Mouse (Mus musculus): Measurements from ENCODE around the gene Tor1aip2. TPM values are rescaled to one million over a fixed set of nuclear protein-coding genes. Genes with fewer than 3 reads are reported as not detected.

Tor1aip2 gene
- polyA plus RNA-seq, 1 experiment = 84.6 TPM

GRCm38 (mm10) chr1:156103763-156104162 lies 68.6 kb downstream of the Tor1aip2 start:
- no peak for TF ChIP-seq POLR2A (IDR thresholded peaks at IDR 0.05; ENCODE audit: low read depth, low read length)
- no peak for TF ChIP-seq CTCF (conservative IDR thresholded peaks at IDR 0.05; ENCODE audit: insufficient read depth, insufficient read length, low read depth, low read length)
- no peaks in the 10 kb centered on the region for H3K4me1 ChIP-seq (ENCODE audit: control insufficient read depth, insufficient read depth, low read length)
- no peaks in the 10 kb centered on the region for H3K36me3 ChIP-seq (ENCODE audit: control insufficient read depth, insufficient read depth, low read length)
- no peak overlapping the region for H3K27ac ChIP-seq (ENCODE audit: insufficient read depth, low read depth, low read length)
- no peak for DNase-seq
- WGBS = 93% methylated on average over 2 of the region's 2 CpGs
- no peak overlapping the region for H3K4me3 ChIP-seq (ENCODE audit: insufficient read depth, low read depth, low read length)
- no peaks in the 10 kb centered on the region for H3K27me3 ChIP-seq (replicated peaks; ENCODE audit: control insufficient read depth, insufficient read depth, low read length)

DNA sequence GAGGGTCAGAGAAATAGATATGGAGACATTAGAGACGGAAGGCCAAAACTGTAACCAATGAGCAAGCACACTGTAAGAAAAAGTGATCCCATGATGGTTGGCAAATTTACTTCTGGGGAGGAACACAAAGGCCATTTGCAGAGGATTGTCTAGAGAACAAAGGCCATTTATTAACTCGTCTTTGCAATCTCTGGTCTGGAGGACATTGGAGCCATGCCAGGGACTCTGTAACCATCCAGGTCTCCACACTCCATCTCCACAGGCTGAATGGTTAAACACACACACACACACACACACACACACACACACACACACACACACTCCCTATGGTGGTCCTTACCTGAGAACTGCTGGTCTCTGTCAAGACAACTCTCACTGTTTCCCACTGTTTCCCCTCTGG lies 70.2 kb downstream of the Tor1aip2 start:
- 54% methylated on average over 2 of the region's 2 CpGs for WGBS
- DNase-seq = peak; percentile 53
- Histone ChIP-seq H3K4me1 (ENCODE audit: control insufficient read depth, insufficient read depth, low read length) (no peaks in the 10 kb centered on the region), H3K27me3 (replicated peaks; ENCODE audit: control insufficient read depth, insufficient read depth, low read length) (no peaks in the 10 kb centered on the region), H3K4me3 (ENCODE audit: insufficient read depth, low read depth, low read length) (no peak overlapping the region), H3K27ac (ENCODE audit: insufficient read depth, low read depth, low read length) (no peak overlapping the region), H3K36me3 (ENCODE audit: control insufficient read depth, insufficient read depth, low read length) (no peaks in the 10 kb centered on the region)
- TF ChIP-seq CTCF (conservative IDR thresholded peaks at IDR 0.05; ENCODE audit: insufficient read depth, insufficient read length, low read depth, low read length) = no peak
- no peak for TF ChIP-seq POLR2A (IDR thresholded peaks at IDR 0.05; ENCODE audit: low read depth, low read length)

DNA sequence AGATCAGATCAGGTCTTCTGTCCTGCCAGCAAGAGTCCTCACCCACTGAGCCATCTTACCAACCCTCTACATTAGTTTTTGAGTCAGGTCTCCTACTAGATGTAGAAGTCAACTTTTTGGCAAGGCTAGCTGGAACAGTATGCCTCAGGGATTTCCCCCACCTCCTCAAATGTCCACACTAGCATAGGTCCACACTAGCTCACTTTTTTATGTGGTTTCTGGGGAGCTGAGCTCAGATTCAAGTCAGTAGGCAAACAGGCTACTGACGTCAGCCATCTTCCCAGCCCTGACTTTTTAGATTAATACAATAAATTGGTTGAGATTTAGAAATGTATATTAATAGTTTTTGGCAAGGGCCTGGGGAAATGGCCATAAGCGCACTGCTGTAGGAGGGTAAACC lies 72.2 kb downstream of the Tor1aip2 start:
- Histone ChIP-seq H3K4me3 (ENCODE audit: insufficient read depth, low read depth, low read length) (no peak overlapping the region), H3K27ac (ENCODE audit: insufficient read depth, low read depth, low read length) (no peak overlapping the region), H3K4me1 (ENCODE audit: control insufficient read depth, insufficient read depth, low read length) (no peaks in the 10 kb centered on the region), H3K36me3 (ENCODE audit: control insufficient read depth, insufficient read depth, low read length) (no peaks in the 10 kb centered on the region), H3K27me3 (replicated peaks; ENCODE audit: control insufficient read depth, insufficient read depth, low read length) (no peaks in the 10 kb centered on the region)
- no peak for TF ChIP-seq POLR2A (IDR thresholded peaks at IDR 0.05; ENCODE audit: low read depth, low read length)
- TF ChIP-seq CTCF (conservative IDR thresholded peaks at IDR 0.05; ENCODE audit: insufficient read depth, insufficient read length, low read depth, low read length) = no peak
- no peak for DNase-seq
- 82% methylated on average over 2 of the region's 2 CpGs for WGBS

- no peak overlapping the region for H3K27ac ChIP-seq (ENCODE audit: insufficient read depth, low read depth, low read length)
- no peaks in the 10 kb centered on the region for H3K36me3 ChIP-seq (ENCODE audit: control insufficient read depth, insufficient read depth, low read length)
- H3K4me1 ChIP-seq (ENCODE audit: control insufficient read depth, insufficient read depth, low read length) = no peaks in the 10 kb centered on the region
- WGBS = 12% methylated on average over 10 of the region's 10 CpGs
- DNase-seq = no peak
- H3K4me3 ChIP-seq (ENCODE audit: insufficient read depth, low read depth, low read length) = no peak overlapping the region
- H3K27me3 ChIP-seq (replicated peaks; ENCODE audit: control insufficient read depth, insufficient read depth, low read length) = no peaks in the 10 kb centered on the region
- TF ChIP-seq CTCF (conservative IDR thresholded peaks at IDR 0.05; ENCODE audit: insufficient read depth, insufficient read length, low read depth, low read length) (no peak), POLR2A (IDR thresholded peaks at IDR 0.05; ENCODE audit: low read depth, low read length) (no peak)
Observed at GRCm38 (mm10) chr1:156108400-156108799, 73.2 kb downstream of the Tor1aip2 start.

GRCm38 (mm10) chr1:156111090-156111489 lies 75.9 kb downstream of the Tor1aip2 start:
- H3K27me3 ChIP-seq (replicated peaks; ENCODE audit: control insufficient read depth, insufficient read depth, low read length) = no peaks in the 10 kb centered on the region
- peak; percentile 14 for DNase-seq

GRCm38 (mm10) chr1:156111728-156112127 lies 76.5 kb downstream of the Tor1aip2 start:
- WGBS = 29% methylated on average over 12 of the region's 12 CpGs
- TF ChIP-seq POLR2A (IDR thresholded peaks at IDR 0.05; ENCODE audit: low read depth, low read length) = no peak
- TF ChIP-seq CTCF (conservative IDR thresholded peaks at IDR 0.05; ENCODE audit: insufficient read depth, insufficient read length, low read depth, low read length) = no peak
- H3K36me3 ChIP-seq (ENCODE audit: control insufficient read depth, insufficient read depth, low read length) = no peaks in the 10 kb centered on the region
- no peaks in the 10 kb centered on the region for H3K27me3 ChIP-seq (replicated peaks; ENCODE audit: control insufficient read depth, insufficient read depth, low read length)
- no peaks in the 10 kb centered on the region for H3K4me1 ChIP-seq (ENCODE audit: control insufficient read depth, insufficient read depth, low read length)
- no peak for DNase-seq
- H3K27ac ChIP-seq (ENCODE audit: insufficient read depth, low read depth, low read length) = no peak overlapping the region
- H3K4me3 ChIP-seq (ENCODE audit: insufficient read depth, low read depth, low read length) = no peak overlapping the region

More at GRCm38 (mm10) chr1:156111090-156111489, 75.9 kb downstream of the Tor1aip2 start:
- TF ChIP-seq POLR2A (IDR thresholded peaks at IDR 0.05; ENCODE audit: low read depth, low read length) (no peak), CTCF (conservative IDR thresholded peaks at IDR 0.05; ENCODE audit: insufficient read depth, insufficient read length, low read depth, low read length) (peak; percentile 62)
- Histone ChIP-seq H3K4me3 (ENCODE audit: insufficient read depth, low read depth, low read length) (no peak overlapping the region), H3K36me3 (ENCODE audit: control insufficient read depth, insufficient read depth, low read length) (no peaks in the 10 kb centered on the region), H3K4me1 (ENCODE audit: control insufficient read depth, insufficient read depth, low read length) (no peaks in the 10 kb centered on the region), H3K27ac (ENCODE audit: insufficient read depth, low read depth, low read length) (no peak overlapping the region)
- 89% methylated on average over 9 of the region's 9 CpGs for WGBS

GRCm38 (mm10) chr1:156112142-156112541 lies 76.9 kb downstream of the Tor1aip2 start:
- DNase-seq = no peak
- Histone ChIP-seq H3K4me1 (ENCODE audit: control insufficient read depth, insufficient read depth, low read length) (no peaks in the 10 kb centered on the region), H3K4me3 (ENCODE audit: insufficient read depth, low read depth, low read length) (no peak overlapping the region), H3K36me3 (ENCODE audit: control insufficient read depth, insufficient read depth, low read length) (no peaks in the 10 kb centered on the region), H3K27me3 (replicated peaks; ENCODE audit: control insufficient read depth, insufficient read depth, low read length) (no peaks in the 10 kb centered on the region), H3K27ac (ENCODE audit: insufficient read depth, low read depth, low read length) (no peak overlapping the region)
- TF ChIP-seq POLR2A (IDR thresholded peaks at IDR 0.05; ENCODE audit: low read depth, low read length) (no peak), CTCF (conservative IDR thresholded peaks at IDR 0.05; ENCODE audit: insufficient read depth, insufficient read length, low read depth, low read length) (no peak)
- WGBS = 48% methylated on average over 7 of the region's 7 CpGs
